Mouse (Mus musculus): ENCODE measurements around the gene Zfp652. TPM values are rescaled to one million over a fixed set of nuclear protein-coding genes. Genes with fewer than 3 reads are reported as not detected.
A peak's percentile ranks its signal among the peaks of the same experiment; 100 is the strongest.

The Zfp652 gene
- total RNA-seq, 2 experiments from 2014 or later, result 50.8 to 53.1 TPM

GRCm38 (mm10) chr11:95762996-95763395 lies 50.5 kb downstream of the Zfp652 start:
- DNase-seq, result no peak
- intact Hi-C loops (cut with DNase I), result no loop called here

GRCm38 (mm10) chr11:95764806-95765205 lies 52.3 kb downstream of the Zfp652 start:
- intact Hi-C loops (cut with DNase I), result no loop called here
- no peak for DNase-seq

DNA sequence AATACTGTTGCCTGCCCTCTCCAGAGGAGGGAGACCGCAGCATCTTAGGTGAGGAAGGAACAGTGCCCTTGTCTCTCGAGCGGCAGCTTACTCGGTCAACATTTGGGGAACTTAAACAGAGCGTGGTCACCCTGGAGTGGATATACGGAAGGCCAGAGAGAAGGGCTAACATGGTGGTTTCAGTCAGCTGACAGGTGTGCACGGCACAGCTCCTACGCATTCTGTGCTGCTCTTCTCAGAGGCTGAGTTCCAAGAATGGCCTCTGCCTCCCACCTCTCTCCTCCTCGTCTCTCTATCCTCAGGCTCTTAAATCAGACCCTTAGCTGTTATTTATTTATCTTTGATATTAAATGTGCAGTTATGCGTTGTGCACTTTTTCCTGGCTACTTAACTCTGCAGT lies 52.9 kb downstream of the Zfp652 start:
- intact Hi-C loops (cut with DNase I), result no loop called here
- DNase-seq, result no peak

GRCm38 (mm10) chr11:95768244-95768643 lies 55.8 kb downstream of the Zfp652 start:
- no peak for DNase-seq
- intact Hi-C loops (cut with DNase I), result no loop called here

- no peak for DNase-seq
- intact Hi-C loops (cut with DNase I), result no loop called here
Measured at GRCm38 (mm10) chr11:95769208-95769607, 56.7 kb downstream of the Zfp652 start.

DNA sequence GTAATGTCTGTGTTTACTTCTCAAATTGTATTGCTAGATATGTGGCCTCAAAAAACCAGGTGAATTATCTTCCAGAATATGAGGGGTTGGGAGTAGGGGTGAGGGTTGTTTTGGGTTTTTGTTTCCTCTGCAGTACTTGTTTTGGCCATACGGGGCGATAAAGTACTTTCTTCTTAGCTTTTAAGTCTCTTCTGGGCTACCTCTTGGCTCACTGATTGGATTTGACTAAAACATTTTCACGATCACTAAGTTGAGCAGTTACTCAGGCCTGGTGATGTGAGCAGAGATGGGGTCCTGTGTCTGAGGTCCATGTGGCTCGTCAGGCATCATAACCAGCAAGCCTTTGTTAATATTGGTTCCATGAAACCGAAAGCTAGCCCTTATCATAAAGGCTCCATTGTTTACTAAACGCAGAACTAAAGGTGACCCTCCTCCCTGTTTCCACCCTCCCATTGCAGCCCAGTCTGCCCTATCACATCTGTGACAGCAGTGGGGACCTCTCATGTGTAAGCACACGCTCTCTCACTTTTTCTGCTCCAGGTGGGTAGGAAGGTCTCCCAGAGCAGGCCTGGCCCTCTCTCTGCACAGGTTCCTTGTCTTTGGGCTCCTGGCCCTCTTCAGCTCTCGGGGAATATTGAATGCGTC lies 58.4 kb downstream of the Zfp652 start:
- DNase-seq, result peak; percentile 29
- intact Hi-C loops (cut with DNase I), result no loop called here

DNA sequence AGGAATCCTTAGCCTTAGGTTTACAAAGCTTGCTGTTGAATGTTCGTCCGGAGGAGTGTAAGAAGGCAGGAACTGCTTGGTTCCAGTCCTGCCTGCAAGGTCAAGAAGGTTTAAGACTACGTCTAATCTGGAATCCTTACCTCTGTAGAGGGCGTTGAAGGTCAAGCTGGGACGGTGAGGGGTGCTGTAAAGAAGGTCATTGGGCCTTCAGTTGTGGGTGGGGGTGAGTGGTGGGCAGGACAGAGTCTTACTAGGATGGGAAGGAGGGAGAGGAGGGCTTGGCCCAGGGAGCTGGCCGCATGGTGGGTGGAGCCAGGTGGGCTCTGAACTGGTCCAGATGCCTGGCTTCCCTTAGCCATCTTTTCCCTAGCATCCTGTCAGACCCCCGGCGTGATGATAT lies 59.2 kb downstream of the Zfp652 start:
- intact Hi-C loops (cut with DNase I), result no loop called here

DNA sequence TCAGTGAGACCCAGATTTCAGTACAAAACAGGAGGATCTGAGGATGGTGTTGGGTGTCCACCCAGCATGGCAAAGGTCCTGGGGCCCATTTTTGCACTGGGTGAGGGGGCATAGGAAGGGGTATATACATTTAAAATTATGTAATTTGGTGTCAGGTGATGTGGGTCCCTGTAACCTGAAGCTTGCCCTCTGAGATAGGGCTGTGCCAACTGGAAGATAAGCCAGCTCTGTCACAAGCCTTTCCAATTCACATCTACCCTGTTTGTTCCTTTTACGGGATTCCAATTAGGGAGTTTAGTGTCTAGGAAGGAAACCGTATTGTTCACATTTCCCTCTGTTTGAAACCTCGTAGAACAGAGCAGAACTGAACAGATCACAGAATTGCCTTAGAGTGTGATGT lies 60.8 kb downstream of the Zfp652 start:
- intact Hi-C loops (cut with DNase I), result no loop called here
- no peak for DNase-seq

More for the DNA sequence above, 59.2 kb downstream of the Zfp652 start:
- DNase-seq, result no peak

GRCm38 (mm10) chr11:95777323-95778297 lies 65.1 kb downstream of the Zfp652 start:
- intact Hi-C loops (cut with DNase I), result no loop called here
- no peak for DNase-seq

GRCm38 (mm10) chr11:95778831-95779251 lies 66.4 kb downstream of the Zfp652 start:
- no peak for DNase-seq
- intact Hi-C loops (cut with DNase I), result no loop called here

GRCm38 (mm10) chr11:95779366-95779765 lies 66.9 kb downstream of the Zfp652 start:
- intact Hi-C loops (cut with DNase I), result no loop called here
- DNase-seq, result no peak

- intact Hi-C loops (cut with DNase I), result no loop called here
Measured at GRCm38 (mm10) chr11:95780480-95780879, 68.0 kb downstream of the Zfp652 start.

DNA sequence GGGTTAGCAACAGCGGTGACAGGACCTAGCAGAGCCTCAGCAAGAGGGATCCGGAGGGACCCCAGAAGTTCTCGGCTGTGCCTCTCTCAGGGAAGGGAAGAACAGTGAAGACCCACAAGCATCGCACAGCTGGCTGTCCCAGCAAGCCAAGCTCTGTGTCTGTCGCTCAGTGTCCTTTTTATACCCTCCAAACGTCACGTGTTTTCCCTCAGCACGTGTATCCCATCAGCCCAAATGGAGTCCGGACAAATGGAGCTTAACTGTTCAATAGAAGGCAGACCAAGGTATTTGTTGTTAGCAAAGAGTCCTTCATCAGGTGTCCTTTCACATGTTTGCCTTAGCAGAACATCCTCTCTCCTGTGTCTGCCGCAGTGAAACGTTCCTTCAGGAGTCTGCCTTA lies 69.1 kb downstream of the Zfp652 start:
- no peak for DNase-seq
- intact Hi-C loops (cut with DNase I), result no loop called here

More at GRCm38 (mm10) chr11:95780480-95780879, 68.0 kb downstream of the Zfp652 start:
- DNase-seq, result no peak

GRCm38 (mm10) chr11:95783457-95783856 lies 71.0 kb downstream of the Zfp652 start:
- DNase-seq, result no peak
- intact Hi-C loops (cut with DNase I), result no loop called here

DNA sequence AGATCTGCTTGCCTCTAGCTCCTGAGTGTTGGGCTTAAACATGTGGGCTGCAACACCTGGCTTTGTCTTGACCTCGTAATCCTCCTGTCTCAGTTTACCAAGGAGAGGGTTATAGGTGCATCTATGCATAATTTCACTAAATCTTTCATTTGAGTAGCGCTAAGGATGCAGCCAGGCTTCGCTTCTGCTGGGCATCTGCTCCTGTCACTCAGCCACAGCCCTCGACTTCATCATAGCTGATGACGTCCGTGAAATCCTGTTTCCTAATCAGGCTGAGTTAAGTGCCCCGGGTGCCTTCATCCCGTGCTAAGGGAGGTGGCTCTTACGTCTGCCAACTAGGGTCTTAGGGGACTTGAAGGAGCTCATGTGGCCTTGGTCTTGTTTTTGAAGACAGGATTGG lies 71.5 kb downstream of the Zfp652 start:
- intact Hi-C loops (cut with DNase I), result no loop called here
- DNase-seq, result no peak

- intact Hi-C loops (cut with DNase I), result no loop called here
- DNase-seq, result no peak
Measured at GRCm38 (mm10) chr11:95785675-95786074, 73.2 kb downstream of the Zfp652 start.

- DNase-seq, result no peak
- intact Hi-C loops (cut with DNase I), result no loop called here
Measured at GRCm38 (mm10) chr11:95786511-95786910, 74.0 kb downstream of the Zfp652 start.

- intact Hi-C loops (cut with DNase I), result no loop called here
- no peak for DNase-seq
Measured at GRCm38 (mm10) chr11:95789451-95789891, 77.0 kb downstream of the Zfp652 start.

DNA sequence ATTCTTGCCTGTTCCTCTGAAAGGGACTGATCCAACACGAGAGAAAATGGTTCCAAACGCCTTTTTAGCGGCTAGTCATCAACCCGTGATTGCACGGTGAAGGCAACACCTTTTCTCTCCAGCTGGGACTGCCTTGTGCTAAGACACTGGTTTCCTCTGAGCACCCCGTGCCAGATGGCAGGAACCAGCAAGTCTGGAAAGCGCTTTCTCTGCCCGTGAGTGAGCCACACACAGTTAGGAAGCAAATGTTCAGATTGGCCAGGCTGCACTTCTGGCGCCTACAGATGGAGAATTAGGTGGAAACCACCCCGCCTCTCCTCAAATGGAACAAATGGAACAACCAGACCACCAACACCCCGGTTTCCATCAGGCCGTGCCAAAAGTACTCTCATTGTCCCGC lies 79.3 kb downstream of the Zfp652 start:
- intact Hi-C loops (cut with DNase I), result no loop called here

DNA sequence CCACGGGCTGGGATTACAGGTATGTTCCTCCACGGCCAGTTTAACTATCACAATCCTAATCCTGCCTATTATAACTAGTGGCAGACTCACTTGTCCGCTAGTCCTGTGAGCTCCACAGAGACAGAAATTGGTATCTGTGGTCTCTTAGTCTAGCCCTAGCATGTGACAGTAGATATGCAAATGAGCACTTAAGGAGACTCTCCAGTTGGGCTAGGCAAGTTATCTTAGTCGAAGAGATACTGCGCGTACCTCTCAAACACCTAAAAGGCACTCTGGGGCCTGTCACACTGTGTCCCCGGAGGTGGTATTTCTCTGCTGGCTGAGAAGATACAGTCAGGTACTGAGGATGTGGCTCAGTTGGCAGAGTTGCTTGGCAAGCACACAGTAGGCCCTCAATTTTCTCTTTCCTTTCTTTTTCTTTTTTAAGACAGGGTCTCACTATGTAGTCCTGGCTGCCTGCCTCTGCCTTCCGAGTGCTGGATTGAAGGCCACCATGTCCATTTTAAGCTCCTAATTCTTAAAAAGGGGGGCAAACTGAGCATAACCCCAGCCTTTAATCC lies 80.6 kb downstream of the Zfp652 start:
- intact Hi-C loops (cut with DNase I), result no loop called here

More for the DNA sequence above, 79.3 kb downstream of the Zfp652 start:
- peak; percentile 10 for DNase-seq

GRCm38 (mm10) chr11:95794201-95794600 lies 81.7 kb downstream of the Zfp652 start:
- intact Hi-C loops (cut with DNase I), result no loop called here
- DNase-seq, result no peak

More for the DNA sequence above, 80.6 kb downstream of the Zfp652 start:
- DNase-seq, result no peak
